Mouse (Mus musculus) kidney, embryonic 15.5 days (tissue): Measurements from ENCODE around the gene Cirbp. TPM values are rescaled to one million over a fixed set of nuclear protein-coding genes. Genes with fewer than 3 reads are reported as not detected.

Experiments
- ATAC-seq: fragments of 200-750 bp; cut with Nextera tagmentation; replicated peaks from 2 replicates; pipeline ENCODE4 v1.8.0; 2017; ENCODE audit warnings: moderate TSS enrichment; ENCODE audit not compliant: low FRiP score
- H3K27ac ChIP-seq: fragments of 300-500 bp; sonication (generic); 2 replicates; pipeline ENCODE4 v1.5.1; 2015; ENCODE audit warnings: mild to moderate bottlenecking, inconsistent platforms
- H3K27me3 ChIP-seq: fragments of 300-500 bp; sonication (generic); 2 replicates; pipeline ENCODE4 v1.6.1; 2015; ENCODE audit warnings: inconsistent platforms
- H3K36me3 ChIP-seq: fragments of 300-500 bp; sonication (generic); 2 replicates; pipeline ENCODE4 v1.6.1; 2015; ENCODE audit warnings: inconsistent platforms
- H3K4me1 ChIP-seq: fragments of 300-500 bp; sonication (generic); 2 replicates; pipeline ENCODE4 v1.6.1; 2015; ENCODE audit warnings: inconsistent platforms
- H3K4me2 ChIP-seq: fragments of 300-500 bp; sonication (generic); 2 replicates; pipeline ENCODE4 v1.6.1; 2015; ENCODE audit warnings: moderate library complexity, mild to moderate bottlenecking, inconsistent platforms
- H3K4me3 ChIP-seq: fragments of 300-500 bp; sonication (generic); replicated peaks from 2 replicates; pipeline ENCODE4 v1.5.1; 2015; ENCODE audit warnings: mild to moderate bottlenecking, inconsistent platforms
- H3K9ac ChIP-seq: fragments of 300-500 bp; sonication (generic); 2 replicates; pipeline ENCODE4 v1.6.1; 2015; ENCODE audit warnings: mild to moderate bottlenecking, inconsistent platforms
- H3K9me3 ChIP-seq: fragments of 300-500 bp; sonication (generic); replicated peaks from 2 replicates; pipeline ENCODE4 v1.6.1; 2016; ENCODE audit warnings: inconsistent platforms
- WGBS: fragments of 180-500 bp; shearing (Covaris S2); methylation state at CpG from one replicate; pipeline ENCODE4 v1.1.7; 2015; ENCODE audit warnings: mixed read lengths; 5-methylcytosine and 5-hydroxymethylcytosine counted together
- polyA plus RNA-seq: library from polyadenylated mRNA; unstranded; fragments of >200 nt; fragmentation: Nextera tagmentation; extraction: Ambion mirVana; gene quantifications from 2 replicates; pipeline ENCODE4 v1.2.1, GENCODE M21; 2015

The Cirbp gene
- polyA plus RNA-seq, 1 experiment from 2014 or later, result 111 TPM

GRCm38 (mm10) chr10:80154384-80154783 lies 11.4 kb upstream of the Cirbp start:
- Histone ChIP-seq H3K4me1 (peaks cover 79% of the 10 kb centered on the region), H3K9me3 (no peaks in the 10 kb centered on the region), H3K9ac (0 out of 2 replicates have a peak overlapping the region, but pooled peaks have one; percentile 97), H3K27me3 (no peaks in the 10 kb centered on the region), H3K27ac (peak overlapping the region; percentile 100), H3K36me3 (peaks cover 66% of the 10 kb centered on the region), H3K4me2 (peak overlapping the region; percentile 77; the same call in 1 of the 2 replicates), H3K4me3 (no peak overlapping the region; the same call in 1 of the 2 replicates)
- WGBS, result 82% methylated on average over 7 of the region's 7 CpGs
- no peak for ATAC-seq

GRCm38 (mm10) chr10:80155277-80155676 lies 10.5 kb upstream of the Cirbp start:
- no peak overlapping the region for H3K9ac ChIP-seq
- no peak overlapping the region for H3K4me2 ChIP-seq
- H3K9me3 ChIP-seq, result no peaks in the 10 kb centered on the region
- peaks cover 66% of the 10 kb centered on the region for H3K36me3 ChIP-seq
- 50% methylated on average over 1 of the region's 1 CpGs for whole genome bisulfite sequencing
- H3K27me3 ChIP-seq, result no peaks in the 10 kb centered on the region
- H3K4me1 ChIP-seq, result peaks cover 85% of the 10 kb centered on the region
- peak overlapping the region; percentile 5; the same call in 1 of the 2 replicates for H3K4me3 ChIP-seq
- no peak for ATAC-seq
- peak overlapping the region; percentile 100 for H3K27ac ChIP-seq

- H3K27ac ChIP-seq, result peak overlapping the region; percentile 100
- 75% methylated on average over 29 of the region's 29 CpGs for WGBS
- ATAC-seq, result no peak
- H3K9me3 ChIP-seq, result no peaks in the 10 kb centered on the region
- peaks cover 65% of the 10 kb centered on the region for H3K36me3 ChIP-seq
- H3K4me3 ChIP-seq, result no peak overlapping the region
- H3K9ac ChIP-seq, result 0 out of 2 replicates have a peak overlapping the region, but pooled peaks have one; percentile 14
- peaks cover 94% of the 10 kb centered on the region for H3K4me1 ChIP-seq
- H3K27me3 ChIP-seq, result no peaks in the 10 kb centered on the region
- H3K4me2 ChIP-seq, result peak overlapping the region; percentile 17; the same call in 1 of the 2 replicates
Measured at GRCm38 (mm10) chr10:80156002-80156751, 9.6 kb upstream of the Cirbp start.

- H3K9me3 ChIP-seq, result no peaks in the 10 kb centered on the region
- no peaks in the 10 kb centered on the region for H3K27me3 ChIP-seq
- H3K9ac ChIP-seq, result 0 out of 2 replicates have a peak overlapping the region, but pooled peaks have one; percentile 14
- peak overlapping the region; percentile 100 for H3K27ac ChIP-seq
- H3K4me3 ChIP-seq, result no peak overlapping the region
- H3K4me2 ChIP-seq, result peak overlapping the region; percentile 17; the same call in 1 of the 2 replicates
- H3K36me3 ChIP-seq, result peaks cover 60% of the 10 kb centered on the region
- peaks cover 96% of the 10 kb centered on the region for H3K4me1 ChIP-seq
- 52% methylated on average over 7 of the region's 7 CpGs for WGBS
- ATAC-seq, result no peak
Measured at GRCm38 (mm10) chr10:80156752-80157053, 9.1 kb upstream of the Cirbp start.

GRCm38 (mm10) chr10:80157141-80157929 lies 8.4 kb upstream of the Cirbp start:
- no peak overlapping the region for H3K4me3 ChIP-seq
- peak overlapping the region; percentile 100 for H3K27ac ChIP-seq
- WGBS, result 54% methylated on average over 15 of the region's 15 CpGs
- peak overlapping the region; percentile 15; the same call in 1 of the 2 replicates for H3K4me2 ChIP-seq
- peaks cover 54% of the 10 kb centered on the region for H3K36me3 ChIP-seq
- H3K4me1 ChIP-seq, result peaks cover 96% of the 10 kb centered on the region
- H3K27me3 ChIP-seq, result no peaks in the 10 kb centered on the region
- no peak for ATAC-seq
- H3K9ac ChIP-seq, result peak overlapping the region; percentile 14; the same call in 1 of the 2 replicates
- no peaks in the 10 kb centered on the region for H3K9me3 ChIP-seq

- no peaks in the 10 kb centered on the region for H3K27me3 ChIP-seq
- H3K4me3 ChIP-seq, result peak overlapping the region; percentile 43; the same call in 1 of the 2 replicates
- H3K4me1 ChIP-seq, result peaks cover 96% of the 10 kb centered on the region
- 9% methylated on average over 18 of the region's 18 CpGs for WGBS
- no peaks in the 10 kb centered on the region for H3K9me3 ChIP-seq
- peak overlapping the region; percentile 100 for H3K27ac ChIP-seq
- H3K36me3 ChIP-seq, result peaks cover 43% of the 10 kb centered on the region
- no peak for ATAC-seq
- peak overlapping the region; percentile 80 for H3K4me2 ChIP-seq
- no peak overlapping the region for H3K9ac ChIP-seq
Measured at GRCm38 (mm10) chr10:80158307-80158986, 7.3 kb upstream of the Cirbp start.

GRCm38 (mm10) chr10:80159021-80159560 lies 6.7 kb upstream of the Cirbp start:
- Histone ChIP-seq H3K9me3 (no peaks in the 10 kb centered on the region), H3K9ac (peak overlapping the region; percentile 30; the same call in 1 of the 2 replicates), H3K4me1 (peaks cover 96% of the 10 kb centered on the region), H3K27me3 (no peaks in the 10 kb centered on the region), H3K4me2 (peak overlapping the region; percentile 80), H3K4me3 (peak overlapping the region; percentile 43), H3K36me3 (peaks cover 36% of the 10 kb centered on the region), H3K27ac (peak overlapping the region; percentile 100)
- ATAC-seq, result peak; percentile 2
- WGBS, result 3% methylated on average over 12 of the region's 12 CpGs

- H3K4me1 ChIP-seq, result peaks cover 96% of the 10 kb centered on the region
- peaks cover 29% of the 10 kb centered on the region for H3K36me3 ChIP-seq
- ATAC-seq, result peak; percentile 81
- peak overlapping the region; percentile 80 for H3K4me2 ChIP-seq
- no peaks in the 10 kb centered on the region for H3K27me3 ChIP-seq
- H3K9ac ChIP-seq, result peak overlapping the region; percentile 46; the same call in 1 of the 2 replicates
- H3K27ac ChIP-seq, result peak overlapping the region; percentile 100
- peak overlapping the region; percentile 43 for H3K4me3 ChIP-seq
- WGBS, result under 1% methylated on average over 55 of the region's 55 CpGs
- H3K9me3 ChIP-seq, result no peaks in the 10 kb centered on the region
Measured at GRCm38 (mm10) chr10:80159561-80160454, 6.0 kb upstream of the Cirbp start.

- peak; percentile 7 for ATAC-seq
- under 1% methylated on average over 33 of the region's 33 CpGs for WGBS
- H3K4me2 ChIP-seq, result peak overlapping the region; percentile 80
Measured at GRCm38 (mm10) chr10:80160455-80161371, 5.1 kb upstream of the Cirbp start.

More at GRCm38 (mm10) chr10:80160455-80161371, 5.1 kb upstream of the Cirbp start:
- no peaks in the 10 kb centered on the region for H3K9me3 ChIP-seq
- H3K36me3 ChIP-seq, result peaks cover 20% of the 10 kb centered on the region
- peaks cover 96% of the 10 kb centered on the region for H3K4me1 ChIP-seq
- H3K27me3 ChIP-seq, result no peaks in the 10 kb centered on the region
- peak overlapping the region; percentile 43 for H3K4me3 ChIP-seq
- peak overlapping the region; percentile 100 for H3K27ac ChIP-seq
- peak overlapping the region; percentile 46 for H3K9ac ChIP-seq
